Mouse (Mus musculus) bone marrow macrophage, adult 2 months (primary cell): ENCODE data around the gene Gm13283.
"Not testable (repeated sequence)": the region's sequence is repeated elsewhere in the genome, so short reads cannot be mapped to it uniquely, and the experiment has no call there.

Experiments
- CTCF ChIP-seq: IDR thresholded peaks from 2 replicates; pipeline ENCODE4 v1.5.1; 2012; ENCODE audit warnings: low read depth, mild to moderate bottlenecking, low read length, moderate library complexity
- POLR2A ChIP-seq: IDR thresholded peaks from 2 replicates; pipeline ENCODE4 v1.6.1; 2012; ENCODE audit warnings: mild to moderate bottlenecking, low read depth, low read length, borderline replicate concordance

GRCm38 (mm10) chr4:88757628-88758031 is 2.3 kb upstream of the Gm13283 start:
- not testable (repeated sequence) for TF ChIP-seq POLR2A
- TF ChIP-seq CTCF, result peak; percentile 13; the same call in 1 of the 2 replicates
